Mouse (Mus musculus) cerebellum, adult 2 months (tissue): Measurements from ENCODE around the gene Hist1h2bg.
"Not testable (repeated sequence)": the region's sequence is repeated elsewhere in the genome, so short reads cannot be mapped to it uniquely, and the experiment has no call there.

Experiments
- CTCF ChIP-seq: fragments of 200-500 bp; IDR thresholded peaks from 2 replicates; pipeline ENCODE4 v1.5.1; 2011; ENCODE audit warnings: low read depth, mild to moderate bottlenecking, control low read depth, low read length, moderate library complexity, borderline replicate concordance; ENCODE audit not compliant: insufficient read depth
- POLR2A ChIP-seq: fragments of 200-500 bp; IDR thresholded peaks from 2 replicates; pipeline ENCODE4 v1.6.1; 2011; ENCODE audit warnings: low read length, control low read depth, borderline replicate concordance; ENCODE audit not compliant: insufficient read depth

DNA sequence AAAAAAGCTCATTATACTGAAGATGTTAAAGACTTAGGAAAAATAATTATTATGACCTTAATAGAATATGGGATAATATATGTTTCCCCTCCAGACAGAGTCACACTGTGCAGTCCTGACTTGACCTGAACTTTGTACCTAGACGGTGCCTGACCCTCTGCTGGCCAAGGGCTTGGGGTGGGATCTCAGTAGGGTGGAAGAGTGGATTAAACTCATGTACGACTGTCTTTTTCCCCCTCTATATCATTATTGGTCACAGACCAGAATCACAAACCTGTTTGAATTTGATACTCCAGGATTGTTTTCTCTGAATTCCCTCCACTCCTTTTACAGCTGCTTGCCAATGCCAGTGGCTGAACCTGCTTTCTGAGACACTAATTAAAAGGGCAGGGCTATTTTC, 10.5 kb upstream of the Hist1h2bg start:
- TF ChIP-seq CTCF, POLR2A: not testable (repeated sequence)
